ENCODE assay signal across 8 mouse cellular contexts in genomic region chr9:62838506-62839171, GRCm38 (mm10). TPM values are rescaled to one million over a fixed set of nuclear protein-coding genes. Genes with fewer than 3 reads are reported as not detected.
DNase-seq lines count a peak whose midpoint lies in the region; ATAC-seq and TF ChIP-seq lines count a peak whose summit lies in the region.

TSS of gene Cln6 (plus strand) at chr9:62838785.

- H3K27me3 ChIP-seq in intestine, postnatal 0 days (replicated peaks; ENCODE audit: control insufficient read depth, insufficient read depth, low read length): no peaks in the 10 kb centered on the region
- H3K27me3 ChIP-seq in limb, embryonic 10.5 days (ENCODE audit: low read depth, poor library complexity, severe bottlenecking): no peaks in the 10 kb centered on the region
- no peaks in the 10 kb centered on the region for H3K27me3 ChIP-seq in midbrain, embryonic 12.5 days

- peak within 1 kb of the TSS; percentile 79 for H3K27ac ChIP-seq in intestine, postnatal 0 days (ENCODE audit: low read depth, low read length)
- H3K27ac ChIP-seq in limb, embryonic 10.5 days: peak within 1 kb of the TSS; percentile 98
- peak within 1 kb of the TSS; percentile 70 for H3K27ac ChIP-seq in midbrain, embryonic 12.5 days (replicated peaks)

- H3K4me2 ChIP-seq in intestine, postnatal 0 days (replicated peaks; ENCODE audit: low read depth): peak within 1 kb of the TSS; percentile 90
- H3K4me2 ChIP-seq in midbrain, embryonic 12.5 days (replicated peaks): peak within 1 kb of the TSS; percentile 90

- DNase-seq in urinary bladder, adult 18-20 months (ENCODE audit: low spot score in 2 of 2): peak; percentile 63 to 78
- no peak for DNase-seq in urinary bladder, postnatal 10 days (ENCODE audit: low spot score)
- DNase-seq in embryo, embryonic 11.5 days (ENCODE audit: low read depth, low spot score): peak; percentile 73
- DNase-seq in gonadal fat pad, adult 2 months (ENCODE audit: low read depth): no peak
- peak; percentile 87 for DNase-seq in limb, embryonic 10.5 days (ENCODE audit: low spot score)
- DNase-seq in spleen, postnatal 10 days (ENCODE audit: low spot score in 2 of 2): peak; percentile 67 to 68

- no peaks in the 10 kb centered on the region for H3K9me3 ChIP-seq in intestine, postnatal 0 days (ENCODE audit: control insufficient read depth)
- no peaks in the 10 kb centered on the region for H3K9me3 ChIP-seq in limb, embryonic 10.5 days (replicated peaks)
- no peaks in the 10 kb centered on the region for H3K9me3 ChIP-seq in midbrain, embryonic 12.5 days

- peak within 1 kb of the TSS; percentile 65 for H3K4me3 ChIP-seq in intestine, postnatal 0 days (ENCODE audit: low read depth, low read length)
- H3K4me3 ChIP-seq in limb, embryonic 10.5 days: peak within 1 kb of the TSS; percentile 89
- H3K4me3 ChIP-seq in midbrain, embryonic 12.5 days: peak within 1 kb of the TSS; percentile 70

- peak within 1 kb of the TSS; percentile 82 for H3K9ac ChIP-seq in intestine, postnatal 0 days (ENCODE audit: low read depth, low read length)
- peak within 1 kb of the TSS; percentile 86 for H3K9ac ChIP-seq in midbrain, embryonic 12.5 days (replicated peaks)

- ATAC-seq in intestine, postnatal 0 days: peak; percentile 68
- ATAC-seq in midbrain, embryonic 12.5 days (ENCODE audit: low FRiP score, low read depth): peak; percentile 79

- TF ChIP-seq CTCF in intestine, postnatal 0 days (IDR thresholded peaks at IDR 0.05; ENCODE audit: low read depth): no peak

- peaks cover 11% of the 10 kb centered on the region; the same call in 1 of the 2 replicates for H3K4me1 ChIP-seq in intestine, postnatal 0 days (replicated peaks; ENCODE audit: control insufficient read depth, insufficient read depth, low read length)
- peaks cover 35% of the 10 kb centered on the region for H3K4me1 ChIP-seq in limb, embryonic 10.5 days
- H3K4me1 ChIP-seq in midbrain, embryonic 12.5 days: peaks cover 16% of the 10 kb centered on the region

- under 1% methylated on average over 47 of the region's 48 CpGs for WGBS in intestine, postnatal 0 days
- WGBS in limb, embryonic 10.5 days: under 1% methylated on average over 48 of the region's 48 CpGs
- WGBS in midbrain, embryonic 12.5 days: under 1% methylated on average over 46 of the region's 48 CpGs

- no peaks in the 10 kb centered on the region; the same call in 1 of the 2 replicates for H3K36me3 ChIP-seq in intestine, postnatal 0 days (ENCODE audit: control insufficient read depth, insufficient read depth)
- peaks cover 6% of the 10 kb centered on the region; the same call in 1 of the 2 replicates for H3K36me3 ChIP-seq in limb, embryonic 10.5 days
- H3K36me3 ChIP-seq in midbrain, embryonic 12.5 days: no peaks in the 10 kb centered on the region

RNA-seq across cellular contexts. Expression of gene Cln6, which starts in this region (rescaled TPM):
- polyA plus RNA-seq in gonadal fat pad, adult 2 months (2012; rRNA removed): 45.3 and 51.7 TPM in 2 replicates
- 60.3 and 63.3 TPM in 2 replicates for polyA plus RNA-seq in intestine, postnatal 0 days (2015; fragmentation: Nextera tagmentation; extraction: Ambion mirVana)
- polyA plus RNA-seq in limb, embryonic 10.5 days (2016; fragmentation: Nextera tagmentation; extraction: Ambion mirVana): 16.4 and 18.5 TPM in 2 replicates
- 8.2 and 8.9 TPM in 2 replicates for polyA plus RNA-seq in midbrain, embryonic 12.5 days (2016; fragmentation: Nextera tagmentation; extraction: Ambion mirVana)

Comparison
In these comparisons a context has a peak if more than half of its experiments do, and no peak if none do; other contexts are left out.
1. DNase-seq: peak in urinary bladder, adult 18-20 months (2 of 2), embryo, embryonic 11.5 days (single experiment), limb, embryonic 10.5 days (single experiment) and spleen, postnatal 10 days (2 of 2); none in urinary bladder, postnatal 10 days (single experiment) and gonadal fat pad, adult 2 months (single experiment).
2. Peak in every context shown above with its lines, with median percentiles within 50 percentile points of each other: H3K27ac ChIP-seq and H3K4me3 ChIP-seq.